Mouse (Mus musculus) testis, adult 2 months (tissue): ENCODE data around the gene Cep63. TPM values are rescaled to one million over a fixed set of nuclear protein-coding genes. Genes with fewer than 3 reads are reported as not detected.

Source experiments
- H3K27ac ChIP-seq: fragments of 200-500 bp; 2 replicates; pipeline ENCODE4 v1.5.1; 2012; ENCODE audit warnings: low read depth, low read length; ENCODE audit not compliant: control insufficient read depth, insufficient read depth
- H3K27me3 ChIP-seq: fragments of 200-500 bp; 2 replicates; pipeline ENCODE4 v1.6.1; 2012; ENCODE audit warnings: mild to moderate bottlenecking, low read length, moderate library complexity; ENCODE audit not compliant: control insufficient read depth, insufficient read depth
- H3K36me3 ChIP-seq: fragments of 200-500 bp; 2 replicates; pipeline ENCODE4 v1.6.1; 2012; ENCODE audit warnings: mild to moderate bottlenecking, low read length; ENCODE audit not compliant: control insufficient read depth, insufficient read depth
- H3K4me1 ChIP-seq: fragments of 200-500 bp; 2 replicates; pipeline ENCODE4 v1.6.1; 2012; ENCODE audit warnings: low read length; ENCODE audit not compliant: control insufficient read depth, insufficient read depth
- H3K4me3 ChIP-seq: fragments of 200-500 bp; 2 replicates; pipeline ENCODE4 v1.5.1; 2012; ENCODE audit warnings: low read depth, mild to moderate bottlenecking, low read length, moderate library complexity, mixed read lengths; ENCODE audit not compliant: control insufficient read depth
- CTCF ChIP-seq: fragments of 200-500 bp; IDR thresholded peaks from 2 replicates; pipeline ENCODE4 v1.5.1; 2012; ENCODE audit warnings: low read depth, mild to moderate bottlenecking, inconsistent platforms, low read length, moderate library complexity; ENCODE audit not compliant: control insufficient read depth, insufficient read depth, insufficient replicate concordance
- POLR2A ChIP-seq: fragments of 200-500 bp; IDR thresholded peaks from 2 replicates; pipeline ENCODE4 v1.6.1; 2012; ENCODE audit warnings: low read depth, mild to moderate bottlenecking, inconsistent platforms, low read length, moderate library complexity; ENCODE audit not compliant: control insufficient read depth
- polyA plus RNA-seq: library from polyadenylated mRNA; depleted of rRNA; stranded (reverse); fragments of >200 nt; gene quantifications from 2 replicates; pipeline ENCODE4 v1.2.3, GENCODE M21; 2012

Gene Cep63
- polyA plus RNA-seq, 1 experiment, result 187 TPM

- Histone ChIP-seq H3K27me3 (no peaks in the 10 kb centered on the region), H3K27ac (no peak overlapping the region), H3K4me1 (peaks cover 5% of the 10 kb centered on the region), H3K4me3 (no peak overlapping the region), H3K36me3 (no peaks in the 10 kb centered on the region; the same call in 1 of the 2 replicates)
- TF ChIP-seq POLR2A (no peak), CTCF (no peak)
These were observed 5.3 kb upstream of the Cep63 start for GRCm38 (mm10) chr9:102631589-102632147.

GRCm38 (mm10) chr9:102629052-102629451 is 2.7 kb upstream of the Cep63 start:
- H3K36me3 ChIP-seq, result no peaks in the 10 kb centered on the region
- H3K27ac ChIP-seq, result no peak overlapping the region
- H3K4me1 ChIP-seq, result peaks cover 9% of the 10 kb centered on the region
- H3K27me3 ChIP-seq, result no peaks in the 10 kb centered on the region
- TF ChIP-seq CTCF, result no peak
- TF ChIP-seq POLR2A, result no peak
- H3K4me3 ChIP-seq, result no peak overlapping the region

- no peaks in the 10 kb centered on the region for H3K36me3 ChIP-seq
- TF ChIP-seq CTCF (no peak), POLR2A (no peak)
- peaks cover 11% of the 10 kb centered on the region for H3K4me1 ChIP-seq
- H3K4me3 ChIP-seq, result no peak overlapping the region
- H3K27me3 ChIP-seq, result no peaks in the 10 kb centered on the region
- peak overlapping the region; percentile 69; the same call in 1 of the 2 replicates for H3K27ac ChIP-seq
These were observed 1.1 kb upstream of the Cep63 start for GRCm38 (mm10) chr9:102627442-102627841.

GRCm38 (mm10) chr9:102626839-102627225 is 498 bp upstream of the Cep63 start:
- TF ChIP-seq POLR2A (no peak), CTCF (no peak)
- peak overlapping the region; percentile 94 for H3K4me3 ChIP-seq
- H3K27ac ChIP-seq, result peak overlapping the region; percentile 69
- no peaks in the 10 kb centered on the region for H3K36me3 ChIP-seq
- peaks cover 11% of the 10 kb centered on the region for H3K4me1 ChIP-seq
- H3K27me3 ChIP-seq, result no peaks in the 10 kb centered on the region

GRCm38 (mm10) chr9:102625401-102625982 is 842 bp downstream of the Cep63 start:
- no peak for TF ChIP-seq CTCF
- TF ChIP-seq POLR2A, result no peak
- peak overlapping the region; percentile 95 for H3K27ac ChIP-seq
- H3K4me3 ChIP-seq, result peak overlapping the region; percentile 94
- H3K27me3 ChIP-seq, result no peaks in the 10 kb centered on the region
- H3K4me1 ChIP-seq, result peaks cover 11% of the 10 kb centered on the region
- no peaks in the 10 kb centered on the region; the same call in 1 of the 2 replicates for H3K36me3 ChIP-seq

- TF ChIP-seq POLR2A (no peak), CTCF (no peak)
- no peaks in the 10 kb centered on the region; the same call in 1 of the 2 replicates for H3K36me3 ChIP-seq
- peak overlapping the region; percentile 29; the same call in 1 of the 2 replicates for H3K27ac ChIP-seq
- no peaks in the 10 kb centered on the region for H3K27me3 ChIP-seq
- no peak overlapping the region for H3K4me3 ChIP-seq
- H3K4me1 ChIP-seq, result peaks cover 11% of the 10 kb centered on the region
These were observed 2.8 kb downstream of the Cep63 start for GRCm38 (mm10) chr9:102623581-102623980.

- Histone ChIP-seq H3K4me1 (peaks cover 11% of the 10 kb centered on the region), H3K36me3 (no peaks in the 10 kb centered on the region; the same call in 1 of the 2 replicates), H3K4me3 (no peak overlapping the region), H3K27me3 (no peaks in the 10 kb centered on the region), H3K27ac (peak overlapping the region; percentile 24; the same call in 1 of the 2 replicates)
- TF ChIP-seq POLR2A (no peak), CTCF (no peak)
These were observed 3.5 kb downstream of the Cep63 start for GRCm38 (mm10) chr9:102622876-102623275.
